Mouse (Mus musculus): ENCODE measurements around the gene Gm45062.

DNA sequence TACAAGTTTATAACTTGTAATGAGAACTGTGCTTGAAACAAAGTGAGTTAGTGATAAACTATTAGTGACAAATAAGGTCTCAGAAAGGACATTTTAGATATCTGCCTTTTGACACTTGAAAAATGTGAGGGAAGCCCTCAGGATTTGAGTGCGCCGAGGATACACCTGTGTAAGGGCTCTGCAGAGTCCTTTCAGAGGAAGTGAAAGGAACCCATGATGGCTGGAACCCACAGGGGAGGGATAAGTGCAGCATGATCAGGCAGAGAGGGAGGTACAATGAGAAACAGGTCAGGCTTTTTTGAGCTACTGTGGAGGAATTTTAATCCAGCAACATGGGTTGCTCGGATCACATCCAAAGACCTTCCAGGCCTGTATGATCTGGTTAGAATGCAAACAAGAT, 239.7 kb downstream of the Gm45062 start:
- TF ChIP-seq MYC (IDR thresholded peaks at IDR 0.05; ENCODE audit: low read depth, low read length) (peak; percentile 62; the same call in 1 of the 2 replicates), SMC3 (IDR thresholded peaks at IDR 0.05; ENCODE audit: low read depth, low read length) (no peak), EP300 (IDR thresholded peaks at IDR 0.05; ENCODE audit: low read length) (peak; percentile 80; the same call in 1 of the 2 replicates), UBTF (IDR thresholded peaks at IDR 0.05; ENCODE audit: low read depth, low read length) (no peak), ZNF384 (IDR thresholded peaks at IDR 0.05; ENCODE audit: low read depth, low read length) (no peak), TCF12 (IDR thresholded peaks at IDR 0.05; ENCODE audit: low read depth, low read length) (peak; percentile 36; the same call in 1 of the 2 replicates), CTCF (conservative IDR thresholded peaks at IDR 0.05 in 1 of 2, IDR thresholded peaks at IDR 0.05 in 1 of 2; ENCODE audit: low read depth in 2 of 2, low read length in 2 of 2) (no peak), MXI1 (IDR thresholded peaks at IDR 0.05; ENCODE audit: low read depth, low read length) (no peak), POLR2A (IDR thresholded peaks at IDR 0.05; ENCODE audit: low read depth, low read length) (no peak), USF1 (IDR thresholded peaks at IDR 0.05; ENCODE audit: low read depth, low read length) (no peak)
